Mouse (Mus musculus) forebrain, postnatal 0 days (tissue): ENCODE data around the gene Cab39. TPM values are rescaled to one million over a fixed set of nuclear protein-coding genes. Genes with fewer than 3 reads are reported as not detected.

ENCODE experiments used
- ATAC-seq: fragments of 200-750 bp; cut with Nextera tagmentation; 2 replicates; pipeline ENCODE4 v1.8.0; 2017; ENCODE audit warnings: mild to moderate bottlenecking, moderate library complexity
- DNase-seq: peaks from one replicate; pipeline ENCODE4 v3.0.0-alpha.2; 2015
- H3K27ac ChIP-seq: fragments of 300-500 bp; sonication (generic); 2 replicates; pipeline ENCODE4 v1.5.1; 2014; ENCODE audit warnings: low read depth, mild to moderate bottlenecking, antibody characterized with exemption, low read length, moderate library complexity, mixed read lengths
- H3K27me3 ChIP-seq: fragments of 300-500 bp; sonication (generic); 2 replicates; pipeline ENCODE4 v1.6.1; 2014; ENCODE audit warnings: mild to moderate bottlenecking, low read length, mixed read lengths; ENCODE audit not compliant: insufficient read depth
- H3K36me3 ChIP-seq: fragments of 300-500 bp; sonication (generic); 2 replicates; pipeline ENCODE4 v1.6.1; 2014; ENCODE audit warnings: mild to moderate bottlenecking, moderate library complexity; ENCODE audit not compliant: insufficient read depth
- H3K4me1 ChIP-seq: fragments of 300-500 bp; sonication (generic); 2 replicates; pipeline ENCODE4 v1.6.1; 2014; ENCODE audit warnings: antibody characterized with exemption; ENCODE audit not compliant: insufficient read depth
- H3K4me2 ChIP-seq: fragments of 300-500 bp; sonication (generic); 2 replicates; pipeline ENCODE4 v1.6.1; 2014; ENCODE audit warnings: low read depth, mild to moderate bottlenecking, moderate library complexity
- H3K4me3 ChIP-seq: fragments of 300-500 bp; sonication (generic); 2 replicates; pipeline ENCODE4 v1.5.1; 2014; ENCODE audit warnings: low read depth, low read length, mixed read lengths
- H3K9ac ChIP-seq: fragments of 300-500 bp; sonication (generic); 2 replicates; pipeline ENCODE4 v1.6.1; 2014; ENCODE audit warnings: mild to moderate bottlenecking
- H3K9me3 ChIP-seq: fragments of 300-500 bp; sonication (generic); 2 replicates; pipeline ENCODE4 v1.6.1; 2016; ENCODE audit warnings: low read length
- CTCF ChIP-seq: sonication (generic); IDR thresholded peaks from 2 replicates; pipeline ENCODE4 v1.5.1; 2016; ENCODE audit warnings: antibody characterized with exemption, control low read depth, low read depth
- WGBS: fragments of 180-500 bp; shearing (Covaris S2); extraction: QIAGEN DNeasy Blood & Tissue Kit; methylation state at CpG from one replicate; pipeline ENCODE4 v1.1.7; 2014; 5-methylcytosine and 5-hydroxymethylcytosine counted together
- polyA plus RNA-seq: library from polyadenylated mRNA; unstranded; fragments of >200 nt; fragmentation: Nextera tagmentation; extraction: Ambion mirVana; gene quantifications from 2 replicates; pipeline ENCODE4 v1.2.1, GENCODE M21; 2015
- total RNA-seq: library from RNA; depleted of rRNA; stranded (reverse); fragments of >200 nt; gene quantifications from 2 replicates; pipeline ENCODE4 v1.2.3, GENCODE M21; 2014

Cab39 gene
- total and polyA plus RNA-seq, 2 experiments from 2014 or later, result 46.1 to 216 TPM

- WGBS, result 83% methylated on average over 6 of the region's 6 CpGs
- DNase-seq (no peak), ATAC-seq (no peak)
- Histone ChIP-seq H3K9me3 (no peaks in the 10 kb centered on the region), H3K9ac (no peak overlapping the region), H3K36me3 (no peaks in the 10 kb centered on the region), H3K4me3 (no peak overlapping the region), H3K4me2 (no peak overlapping the region), H3K27me3 (no peaks in the 10 kb centered on the region), H3K27ac (no peak overlapping the region), H3K4me1 (no peaks in the 10 kb centered on the region)
- TF ChIP-seq CTCF, result no peak
Observed at GRCm38 (mm10) chr1:85757531-85758230, 35.6 kb upstream of the Cab39 start.

GRCm38 (mm10) chr1:85758231-85758968 is 34.8 kb upstream of the Cab39 start:
- Histone ChIP-seq H3K27ac (no peak overlapping the region), H3K4me1 (no peaks in the 10 kb centered on the region), H3K9me3 (no peaks in the 10 kb centered on the region), H3K27me3 (no peaks in the 10 kb centered on the region), H3K4me3 (no peak overlapping the region), H3K4me2 (no peak overlapping the region), H3K9ac (no peak overlapping the region), H3K36me3 (no peaks in the 10 kb centered on the region)
- WGBS, result 25% methylated on average over 14 of the region's 14 CpGs
- no peak for DNase-seq
- no peak for TF ChIP-seq CTCF
- ATAC-seq, result no peak

- WGBS, result 6% methylated on average over 1 of the region's 1 CpGs
- no peak for TF ChIP-seq CTCF
- H3K27ac ChIP-seq, result no peak overlapping the region
Observed at GRCm38 (mm10) chr1:85758969-85759293, 34.3 kb upstream of the Cab39 start.

GRCm38 (mm10) chr1:85761665-85762064 is 31.6 kb upstream of the Cab39 start:
- TF ChIP-seq CTCF, result no peak
- no peak overlapping the region for H3K4me3 ChIP-seq
- H3K27me3 ChIP-seq, result no peaks in the 10 kb centered on the region
- H3K27ac ChIP-seq, result no peak overlapping the region
- DNase-seq, result no peak
- WGBS, result 87% methylated on average over 4 of the region's 4 CpGs
- H3K4me2 ChIP-seq, result no peak overlapping the region
- H3K4me1 ChIP-seq, result no peaks in the 10 kb centered on the region
- no peak for ATAC-seq
- H3K9me3 ChIP-seq, result no peaks in the 10 kb centered on the region
- no peak overlapping the region for H3K9ac ChIP-seq
- H3K36me3 ChIP-seq, result no peaks in the 10 kb centered on the region

More at GRCm38 (mm10) chr1:85758969-85759293, 34.3 kb upstream of the Cab39 start:
- no peak overlapping the region for H3K9ac ChIP-seq
- H3K9me3 ChIP-seq, result no peaks in the 10 kb centered on the region
- no peak overlapping the region for H3K4me3 ChIP-seq
- no peaks in the 10 kb centered on the region for H3K4me1 ChIP-seq
- no peaks in the 10 kb centered on the region for H3K27me3 ChIP-seq
- H3K4me2 ChIP-seq, result no peak overlapping the region
- DNase-seq (no peak), ATAC-seq (no peak)
- H3K36me3 ChIP-seq, result no peaks in the 10 kb centered on the region

- TF ChIP-seq CTCF, result no peak
- WGBS, result 88% methylated on average over 6 of the region's 6 CpGs
Observed at GRCm38 (mm10) chr1:85763386-85763785, 29.9 kb upstream of the Cab39 start.

GRCm38 (mm10) chr1:85764291-85764690 is 28.9 kb upstream of the Cab39 start:
- H3K9me3 ChIP-seq, result no peaks in the 10 kb centered on the region
- H3K36me3 ChIP-seq, result no peaks in the 10 kb centered on the region
- H3K27me3 ChIP-seq, result no peaks in the 10 kb centered on the region
- TF ChIP-seq CTCF, result no peak
- no peak overlapping the region for H3K4me2 ChIP-seq
- DNase-seq (no peak), ATAC-seq (no peak)
- 73% methylated on average over 4 of the region's 4 CpGs for WGBS
- H3K4me1 ChIP-seq, result no peaks in the 10 kb centered on the region
- no peak overlapping the region for H3K9ac ChIP-seq
- no peak overlapping the region for H3K4me3 ChIP-seq
- no peak overlapping the region for H3K27ac ChIP-seq

More at GRCm38 (mm10) chr1:85763386-85763785, 29.9 kb upstream of the Cab39 start:
- Histone ChIP-seq H3K27ac (no peak overlapping the region), H3K27me3 (no peaks in the 10 kb centered on the region), H3K4me2 (no peak overlapping the region), H3K9ac (no peak overlapping the region), H3K4me1 (no peaks in the 10 kb centered on the region), H3K9me3 (no peaks in the 10 kb centered on the region), H3K36me3 (no peaks in the 10 kb centered on the region), H3K4me3 (no peak overlapping the region)
- no peak for DNase-seq
- ATAC-seq, result no peak

GRCm38 (mm10) chr1:85766120-85766519 is 27.1 kb upstream of the Cab39 start:
- DNase-seq, result no peak
- Histone ChIP-seq H3K27me3 (no peaks in the 10 kb centered on the region), H3K9ac (no peak overlapping the region), H3K4me1 (no peaks in the 10 kb centered on the region), H3K4me3 (no peak overlapping the region), H3K9me3 (no peaks in the 10 kb centered on the region), H3K4me2 (no peak overlapping the region), H3K36me3 (no peaks in the 10 kb centered on the region), H3K27ac (no peak overlapping the region)
- no peak for TF ChIP-seq CTCF
- 83% methylated on average over 3 of the region's 3 CpGs for WGBS
- ATAC-seq, result no peak
